Mouse (Mus musculus) liver, embryonic 16.5 days (tissue): Measurements from ENCODE around the gene Adgrl3. TPM values are rescaled to one million over a fixed set of nuclear protein-coding genes. Genes with fewer than 3 reads are reported as not detected.

ENCODE experiments used
- ATAC-seq: fragments of 200-750 bp; cut with Nextera tagmentation; 2 replicates; pipeline ENCODE4 v1.8.0; 2017; ENCODE audit warnings: low read depth, mild to moderate bottlenecking, moderate number of reproducible peaks, moderate library complexity
- H3K27ac ChIP-seq: fragments of 300-500 bp; sonication (generic); 2 replicates; pipeline ENCODE4 v1.5.1; 2014; ENCODE audit warnings: mild to moderate bottlenecking, low read length
- H3K27me3 ChIP-seq: fragments of 300-500 bp; sonication (generic); 2 replicates; pipeline ENCODE4 v1.6.1; 2014; ENCODE audit warnings: low read depth, low read length, mixed read lengths; ENCODE audit not compliant: control insufficient read depth, insufficient read depth
- H3K36me3 ChIP-seq: fragments of 300-500 bp; sonication (generic); 2 replicates; pipeline ENCODE4 v1.6.1; 2014; ENCODE audit warnings: mild to moderate bottlenecking; ENCODE audit not compliant: control insufficient read depth, insufficient read depth
- H3K4me1 ChIP-seq: fragments of 300-500 bp; sonication (generic); 2 replicates; pipeline ENCODE4 v1.6.1; 2014; ENCODE audit warnings: low read depth, low read length, mixed read lengths; ENCODE audit not compliant: control insufficient read depth
- H3K4me2 ChIP-seq: fragments of 300-500 bp; sonication (generic); 2 replicates; pipeline ENCODE4 v1.6.1; 2014; ENCODE audit warnings: low read depth, low read length, mixed read lengths
- H3K4me3 ChIP-seq: fragments of 300-500 bp; sonication (generic); 2 replicates; pipeline ENCODE4 v1.5.1; 2014; ENCODE audit warnings: low read depth, mild to moderate bottlenecking, low read length
- H3K9ac ChIP-seq: fragments of 300-500 bp; sonication (generic); 2 replicates; pipeline ENCODE4 v1.6.1; 2014; ENCODE audit warnings: low read depth, low read length
- H3K9me3 ChIP-seq: fragments of 300-500 bp; sonication (generic); replicated peaks from 2 replicates; pipeline ENCODE4 v1.6.1; 2016; ENCODE audit warnings: low read length; ENCODE audit not compliant: control insufficient read depth
- WGBS: fragments of 180-500 bp; shearing (Covaris S2); extraction: QIAGEN DNeasy Blood & Tissue Kit; methylation state at CpG from one replicate; pipeline ENCODE4 v1.1.7; 2014; ENCODE audit not compliant: insufficient replicate concordance; 5-methylcytosine and 5-hydroxymethylcytosine counted together
- polyA plus RNA-seq: library from polyadenylated mRNA; unstranded; fragments of >200 nt; fragmentation: Nextera tagmentation; extraction: Ambion mirVana; gene quantifications from 2 replicates; pipeline ENCODE4 v1.2.1, GENCODE M21; 2015

The Adgrl3 gene
- polyA plus RNA-seq, 1 experiment from 2014 or later, result 0.89 TPM

DNA sequence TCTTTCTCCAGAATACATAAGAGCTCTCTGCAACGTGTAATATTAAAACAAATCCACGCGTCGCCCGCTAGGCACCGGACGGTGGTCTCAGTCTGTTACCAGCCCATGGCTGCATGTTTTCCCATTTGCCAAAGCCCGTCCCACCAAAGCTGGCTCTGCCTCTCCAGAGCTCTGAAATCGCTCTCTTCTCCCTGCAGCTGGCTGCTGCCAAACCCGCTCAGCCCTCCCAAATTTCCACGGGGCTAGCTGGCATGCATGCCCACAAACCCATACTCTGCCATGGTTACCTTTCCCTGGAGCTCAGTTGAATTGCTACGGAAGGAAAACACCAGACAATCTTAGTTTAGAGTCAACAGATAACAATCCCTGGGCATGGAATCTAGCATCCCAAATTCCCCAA lies 139.1 kb downstream of the Adgrl3 start:
- Histone ChIP-seq H3K4me2 (no peak overlapping the region), H3K9ac (no peak overlapping the region), H3K4me1 (no peaks in the 10 kb centered on the region), H3K4me3 (no peak overlapping the region), H3K27ac (no peak overlapping the region), H3K36me3 (no peaks in the 10 kb centered on the region), H3K9me3 (no peaks in the 10 kb centered on the region), H3K27me3 (no peaks in the 10 kb centered on the region)
- ATAC-seq, result no peak
- WGBS, result 79% methylated on average over 12 of the region's 12 CpGs

DNA sequence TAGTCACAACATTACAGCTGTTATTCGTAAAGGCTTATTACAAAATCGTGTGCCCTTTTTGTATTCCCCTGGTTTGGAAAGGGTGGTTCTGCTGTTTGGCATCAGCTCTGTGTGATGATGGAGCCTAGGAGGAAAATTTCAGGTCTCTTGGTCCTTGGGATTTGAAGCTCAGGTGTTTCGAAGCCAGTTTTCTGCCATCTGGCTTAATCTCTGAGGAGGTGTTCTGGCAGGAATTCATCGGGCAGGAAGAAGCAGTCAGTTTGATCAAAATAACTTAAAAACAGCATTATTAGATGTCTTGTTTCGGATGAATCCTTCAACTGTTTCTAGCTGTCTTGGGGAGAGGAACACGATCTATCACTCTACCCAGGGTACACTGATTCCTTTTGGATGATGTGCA lies 140.5 kb downstream of the Adgrl3 start:
- Histone ChIP-seq H3K36me3 (no peaks in the 10 kb centered on the region), H3K4me1 (no peaks in the 10 kb centered on the region), H3K9me3 (no peaks in the 10 kb centered on the region), H3K27me3 (no peaks in the 10 kb centered on the region), H3K27ac (no peak overlapping the region), H3K9ac (no peak overlapping the region), H3K4me2 (no peak overlapping the region), H3K4me3 (no peak overlapping the region)
- ATAC-seq, result no peak
- WGBS, result 76% methylated on average over 6 of the region's 6 CpGs

DNA sequence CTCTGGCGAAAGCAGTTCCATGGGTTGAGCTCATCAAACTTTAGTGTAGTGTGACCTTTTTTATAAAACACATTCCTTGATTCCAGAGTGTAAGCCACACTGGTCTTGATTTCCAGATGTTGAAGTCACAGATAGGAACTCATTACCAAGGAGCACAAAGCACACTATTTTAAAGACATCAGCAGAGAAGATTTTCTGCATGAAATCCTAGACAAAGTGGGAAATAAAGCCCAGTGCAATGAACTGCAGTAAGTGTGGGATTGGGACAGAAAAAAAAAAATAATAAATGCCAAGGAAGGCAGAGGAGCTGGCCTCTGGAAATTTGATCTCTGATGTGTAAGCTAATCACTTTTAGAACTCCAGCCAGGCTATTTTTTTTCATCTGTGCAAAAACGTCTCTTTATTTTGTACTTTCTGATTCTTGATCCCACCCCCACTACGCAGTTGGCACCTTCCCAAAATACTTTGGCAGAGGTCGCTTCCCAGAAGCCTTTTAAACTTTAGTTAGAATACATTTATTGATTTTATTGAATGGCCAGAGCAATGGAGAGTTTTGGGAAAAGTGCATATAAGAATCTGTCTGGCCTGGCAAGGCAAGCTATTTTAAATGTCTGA lies 169.0 kb downstream of the Adgrl3 start:
- 50% methylated on average over 4 of the region's 4 CpGs for WGBS
- Histone ChIP-seq H3K36me3 (no peaks in the 10 kb centered on the region), H3K9ac (no peak overlapping the region), H3K4me1 (no peaks in the 10 kb centered on the region), H3K4me2 (no peak overlapping the region), H3K27me3 (no peaks in the 10 kb centered on the region), H3K9me3 (no peaks in the 10 kb centered on the region), H3K4me3 (no peak overlapping the region), H3K27ac (no peak overlapping the region)
- no peak for ATAC-seq

DNA sequence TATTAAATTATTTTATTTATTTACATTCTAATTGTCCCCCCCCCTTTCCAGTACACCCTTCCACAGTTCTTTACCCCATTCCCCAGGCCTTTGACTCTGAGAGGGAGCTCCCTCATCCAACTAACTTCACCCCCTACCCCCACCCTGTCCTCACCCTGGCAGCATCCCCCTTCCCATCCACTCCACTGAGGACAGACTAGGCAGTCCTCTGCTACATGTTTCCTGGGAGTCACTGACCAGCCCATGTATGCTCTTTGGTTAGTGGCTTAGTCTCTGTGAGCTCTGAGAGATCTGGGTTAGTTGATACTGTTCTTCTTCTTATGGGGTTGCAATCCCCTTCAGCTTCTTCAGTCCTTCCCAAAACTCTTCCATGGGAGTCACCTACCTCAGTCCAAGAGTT lies 180.4 kb downstream of the Adgrl3 start:
- no peaks in the 10 kb centered on the region for H3K27me3 ChIP-seq
- H3K27ac ChIP-seq, result no peak overlapping the region
- ATAC-seq, result no peak
- H3K4me3 ChIP-seq, result no peak overlapping the region
- no peaks in the 10 kb centered on the region for H3K36me3 ChIP-seq
- no peaks in the 10 kb centered on the region for H3K9me3 ChIP-seq
- H3K4me1 ChIP-seq, result no peaks in the 10 kb centered on the region
- H3K4me2 ChIP-seq, result no peak overlapping the region
- no peak overlapping the region for H3K9ac ChIP-seq

DNA sequence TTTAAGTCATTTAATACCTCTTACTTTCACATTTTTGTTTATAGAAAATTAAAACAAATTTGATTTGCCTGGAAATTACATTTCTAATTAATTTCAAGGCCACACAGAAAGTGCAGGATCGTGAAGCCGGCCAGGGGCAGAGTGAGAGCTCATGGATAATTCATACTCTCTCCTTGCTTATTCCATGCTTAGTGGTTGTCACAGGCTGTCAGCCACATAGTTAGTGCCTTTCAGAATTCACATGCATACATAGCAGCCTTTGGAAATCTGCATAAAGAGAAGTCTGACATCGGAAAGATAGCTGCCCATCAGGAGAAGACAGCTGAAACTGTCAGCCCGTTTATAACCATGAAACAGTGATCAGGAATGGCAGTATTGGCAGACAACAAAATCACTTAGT lies 181.9 kb downstream of the Adgrl3 start:
- H3K36me3 ChIP-seq, result no peaks in the 10 kb centered on the region
- H3K9ac ChIP-seq, result no peak overlapping the region
- no peaks in the 10 kb centered on the region for H3K9me3 ChIP-seq
- no peak overlapping the region for H3K27ac ChIP-seq
- H3K27me3 ChIP-seq, result no peaks in the 10 kb centered on the region
- no peak overlapping the region for H3K4me2 ChIP-seq
- WGBS, result 63% methylated on average over 4 of the region's 4 CpGs
- no peaks in the 10 kb centered on the region for H3K4me1 ChIP-seq
- H3K4me3 ChIP-seq, result no peak overlapping the region
- ATAC-seq, result no peak

DNA sequence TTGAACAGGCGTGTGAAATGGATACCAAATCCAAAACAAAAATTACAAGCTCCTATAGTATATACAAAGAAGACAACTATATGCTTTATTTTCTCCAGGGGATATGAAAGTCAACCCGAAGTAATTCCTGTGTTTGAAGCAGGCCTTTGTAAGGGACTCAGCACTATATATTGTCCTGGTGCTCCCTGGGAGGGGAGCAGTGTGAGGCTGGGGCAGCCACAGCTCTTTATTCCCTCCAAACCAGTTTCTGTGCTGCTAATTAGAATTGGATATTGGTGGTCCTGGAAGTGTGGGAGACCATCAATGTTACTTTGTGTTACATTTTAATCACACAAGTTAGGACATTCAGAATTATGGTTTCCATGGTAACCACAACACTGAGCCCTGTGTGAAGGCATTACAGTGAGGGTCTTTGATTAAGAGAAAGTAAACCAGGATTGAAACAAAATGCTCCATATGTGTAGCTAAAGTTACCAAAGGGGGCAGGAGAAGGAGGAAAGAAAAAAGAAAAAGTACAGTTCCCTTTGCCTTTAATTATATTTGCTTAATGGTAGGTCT lies 198.6 kb downstream of the Adgrl3 start:
- H3K27me3 ChIP-seq, result no peaks in the 10 kb centered on the region
- H3K36me3 ChIP-seq, result no peaks in the 10 kb centered on the region
- no peaks in the 10 kb centered on the region for H3K9me3 ChIP-seq
- H3K4me2 ChIP-seq, result no peak overlapping the region
- no peaks in the 10 kb centered on the region for H3K4me1 ChIP-seq
- H3K9ac ChIP-seq, result no peak overlapping the region
- no peak for ATAC-seq
- H3K27ac ChIP-seq, result no peak overlapping the region
- no peak overlapping the region for H3K4me3 ChIP-seq
- WGBS, result 59% methylated on average over 2 of the region's 2 CpGs

DNA sequence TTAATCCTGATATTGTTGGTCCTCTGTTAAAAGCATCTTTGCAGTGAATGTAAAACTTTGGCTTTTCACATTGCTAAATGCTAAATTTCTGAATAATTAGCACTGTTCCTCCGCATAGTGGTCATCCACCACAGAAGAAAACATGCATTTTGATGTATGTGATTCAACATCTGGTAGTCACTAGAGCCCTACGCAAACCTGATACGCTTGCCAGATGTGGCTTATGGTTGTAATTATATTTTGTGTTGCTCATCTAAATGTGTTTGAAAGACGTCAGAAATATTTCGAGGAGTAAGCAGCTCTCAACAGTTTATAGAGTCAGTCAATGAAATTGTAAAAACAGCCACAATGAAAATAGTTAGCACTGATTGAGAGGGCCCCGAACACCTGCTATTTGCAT lies 204.5 kb downstream of the Adgrl3 start:
- H3K36me3 ChIP-seq, result no peaks in the 10 kb centered on the region
- 70% methylated on average over 6 of the region's 6 CpGs for WGBS
- ATAC-seq, result no peak

DNA sequence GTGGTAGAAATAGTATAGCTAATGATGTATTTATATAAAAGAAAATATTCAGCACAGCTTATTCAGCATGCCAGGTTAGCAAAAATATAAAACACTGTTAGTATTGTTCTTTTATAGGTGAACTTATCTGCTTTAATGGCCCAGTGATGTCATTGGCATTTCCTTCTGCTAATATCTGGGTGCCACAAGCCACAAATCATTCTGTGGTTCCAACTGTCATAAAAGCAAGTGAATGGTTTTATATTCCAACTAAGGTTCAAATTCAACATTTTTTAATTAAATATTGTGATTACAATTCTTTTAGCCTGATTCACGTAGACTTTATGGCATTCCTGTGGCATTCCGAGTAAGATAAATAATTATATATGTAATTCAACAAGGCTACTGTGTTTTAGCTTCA lies 205.5 kb downstream of the Adgrl3 start:
- H3K27me3 ChIP-seq, result no peaks in the 10 kb centered on the region
- H3K9me3 ChIP-seq, result no peaks in the 10 kb centered on the region
- no peak for ATAC-seq
- no peak overlapping the region for H3K4me3 ChIP-seq
- no peak overlapping the region for H3K9ac ChIP-seq
- 73% methylated on average over 2 of the region's 2 CpGs for WGBS
- H3K27ac ChIP-seq, result no peak overlapping the region
- H3K36me3 ChIP-seq, result no peaks in the 10 kb centered on the region
- no peaks in the 10 kb centered on the region for H3K4me1 ChIP-seq
- H3K4me2 ChIP-seq, result no peak overlapping the region

More for the DNA sequence above, 204.5 kb downstream of the Adgrl3 start:
- Histone ChIP-seq H3K4me3 (no peak overlapping the region), H3K9me3 (no peaks in the 10 kb centered on the region), H3K4me1 (no peaks in the 10 kb centered on the region), H3K9ac (no peak overlapping the region), H3K4me2 (no peak overlapping the region), H3K27me3 (no peaks in the 10 kb centered on the region), H3K27ac (no peak overlapping the region)

DNA sequence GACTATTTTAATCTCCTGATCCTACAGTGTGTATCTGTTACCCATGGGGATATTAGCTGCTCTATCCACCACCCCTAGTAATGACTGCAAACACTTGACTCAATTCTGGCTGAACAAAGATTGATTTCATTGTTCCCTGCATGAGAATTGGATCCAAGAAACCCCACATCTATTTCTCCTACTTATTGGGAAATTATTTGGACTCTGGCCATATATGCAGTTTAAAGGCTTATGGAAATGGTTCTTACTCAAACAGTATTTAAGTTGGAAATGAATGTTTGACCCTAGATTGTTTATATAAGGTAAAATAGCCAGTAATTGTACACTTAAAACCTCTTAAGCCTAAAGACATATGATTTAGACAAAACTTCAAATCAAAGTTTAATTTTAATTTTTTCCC lies 207.3 kb downstream of the Adgrl3 start:
- no peak for ATAC-seq

More for the DNA sequence above, 207.3 kb downstream of the Adgrl3 start:
- no peak overlapping the region for H3K4me3 ChIP-seq
- H3K27ac ChIP-seq, result no peak overlapping the region
- H3K9ac ChIP-seq, result no peak overlapping the region
- H3K4me1 ChIP-seq, result no peaks in the 10 kb centered on the region
- no peaks in the 10 kb centered on the region for H3K36me3 ChIP-seq
- no peak overlapping the region for H3K4me2 ChIP-seq
- H3K27me3 ChIP-seq, result no peaks in the 10 kb centered on the region
- no peaks in the 10 kb centered on the region for H3K9me3 ChIP-seq
